Mouse (Mus musculus): Measurements from ENCODE around the gene Mtmr4. TPM values are rescaled to one million over a fixed set of nuclear protein-coding genes. Genes with fewer than 3 reads are reported as not detected.
A peak's percentile ranks its signal among the peaks of the same experiment; 100 is the strongest.

Gene Mtmr4
- polyA plus RNA-seq, 1 experiment from 2014 or later: 9.4 TPM

DNA sequence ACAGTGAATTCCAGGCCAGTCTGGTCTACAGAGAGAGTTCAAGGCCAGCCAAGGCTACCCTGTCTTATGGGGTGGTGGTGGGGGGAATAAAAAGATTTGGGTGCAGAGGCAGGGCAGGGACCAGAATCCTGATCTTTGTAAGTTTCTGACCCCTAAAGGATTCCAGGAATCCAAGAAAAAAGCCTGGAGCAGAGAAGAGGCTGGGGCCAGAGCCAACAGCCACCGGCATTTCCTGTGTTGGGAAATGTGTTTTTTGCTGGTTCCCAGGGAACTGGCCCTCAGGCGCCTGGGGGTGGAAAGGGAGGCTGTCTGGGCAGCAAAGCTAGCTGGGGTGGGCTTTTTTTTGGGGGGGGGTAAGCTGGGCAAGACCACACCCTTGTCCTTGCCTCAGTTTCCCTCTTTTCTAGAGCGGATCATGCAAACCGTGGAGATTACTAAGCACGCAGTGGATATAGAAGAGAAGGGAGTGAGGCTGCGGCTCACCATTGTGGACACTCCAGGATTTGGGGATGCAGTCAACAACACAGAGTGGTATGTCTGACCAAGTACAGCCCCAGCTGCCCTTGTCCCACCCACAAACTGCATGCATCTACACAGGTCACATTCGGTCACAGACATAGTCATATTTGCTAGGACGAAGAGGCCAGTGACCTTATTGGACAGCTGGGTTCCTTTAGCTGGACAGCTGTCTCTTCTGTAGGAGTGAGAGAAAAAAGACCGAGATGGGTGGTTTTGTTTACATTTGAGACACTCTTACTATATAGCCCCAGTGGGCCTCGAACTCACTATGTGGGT, 7.1 kb upstream of the Mtmr4 start:
- H3K9me3 ChIP-seq (ENCODE audit: control insufficient read depth, low read length): no peaks in the 10 kb centered on the region
- H3K9ac ChIP-seq (ENCODE audit: low read length): no peak overlapping the region
- H3K27ac ChIP-seq (replicated peaks): peak overlapping the region; percentile 56
- no peaks in the 10 kb centered on the region for H3K36me3 ChIP-seq (ENCODE audit: control insufficient read depth, insufficient read depth, low read length)
- 0 out of 2 replicates have a peak, but pooled peaks cover 2% of the 10 kb centered on the region for H3K4me1 ChIP-seq (replicated peaks; ENCODE audit: control insufficient read depth, insufficient read depth)
- no peaks in the 10 kb centered on the region for H3K27me3 ChIP-seq (ENCODE audit: control insufficient read depth, insufficient read depth, low read length)
- TF ChIP-seq EP300 (optimal IDR thresholded peaks at IDR 0.05) (no peak), CTCF (IDR thresholded peaks at IDR 0.05; ENCODE audit: low read depth) (no peak)
- H3K4me3 ChIP-seq (ENCODE audit: low read depth, low read length): no peak overlapping the region
- WGBS: 70% methylated on average over 9 of the region's 10 CpGs
- H3K4me2 ChIP-seq (replicated peaks; ENCODE audit: low read depth): no peak overlapping the region
- DNase-seq (ENCODE audit: low spot score) (no peak), ATAC-seq (ENCODE audit: low FRiP score, low TSS enrichment) (no peak)

GRCm38 (mm10) chr11:87587211-87587874, 4.6 kb upstream of the Mtmr4 start:
- Histone ChIP-seq H3K4me3 (ENCODE audit: low read depth, low read length) (no peak overlapping the region), H3K4me1 (replicated peaks; ENCODE audit: control insufficient read depth, insufficient read depth) (0 out of 2 replicates have a peak, but pooled peaks cover 5% of the 10 kb centered on the region), H3K9ac (ENCODE audit: low read length) (no peak overlapping the region), H3K36me3 (ENCODE audit: control insufficient read depth, insufficient read depth, low read length) (no peaks in the 10 kb centered on the region), H3K4me2 (replicated peaks; ENCODE audit: low read depth) (no peak overlapping the region), H3K9me3 (ENCODE audit: control insufficient read depth, low read length) (no peaks in the 10 kb centered on the region), H3K27me3 (ENCODE audit: control insufficient read depth, insufficient read depth, low read length) (no peaks in the 10 kb centered on the region), H3K27ac (replicated peaks) (no peak overlapping the region)
- no peak for TF ChIP-seq EP300 (optimal IDR thresholded peaks at IDR 0.05)
- no peak for TF ChIP-seq CTCF (IDR thresholded peaks at IDR 0.05; ENCODE audit: low read depth)
- 81% methylated on average over 5 of the region's 5 CpGs for WGBS
- ATAC-seq (ENCODE audit: low FRiP score, low TSS enrichment) (no peak), DNase-seq (ENCODE audit: low spot score) (no peak)

- TF ChIP-seq EP300 (optimal IDR thresholded peaks at IDR 0.05): no peak
- no peak for TF ChIP-seq CTCF (IDR thresholded peaks at IDR 0.05; ENCODE audit: low read depth)
- WGBS: 89% methylated on average over 8 of the region's 8 CpGs
- H3K27ac ChIP-seq (replicated peaks): no peak overlapping the region
- no peak for ATAC-seq (ENCODE audit: low FRiP score, low TSS enrichment)
- H3K4me1 ChIP-seq (replicated peaks; ENCODE audit: control insufficient read depth, insufficient read depth): peaks cover 5% of the 10 kb centered on the region; the same call in 1 of the 2 replicates
- H3K36me3 ChIP-seq (ENCODE audit: control insufficient read depth, insufficient read depth, low read length): no peaks in the 10 kb centered on the region
- 0 out of 2 replicates have a peak overlapping the region, but pooled peaks have one; percentile 8 for H3K9ac ChIP-seq (ENCODE audit: low read length)
- H3K9me3 ChIP-seq (ENCODE audit: control insufficient read depth, low read length): no peaks in the 10 kb centered on the region
- H3K4me2 ChIP-seq (replicated peaks; ENCODE audit: low read depth): peak overlapping the region; percentile 75; the same call in 1 of the 2 replicates
- H3K27me3 ChIP-seq (ENCODE audit: control insufficient read depth, insufficient read depth, low read length): no peaks in the 10 kb centered on the region
- no peak for DNase-seq (ENCODE audit: low spot score)
- no peak overlapping the region for H3K4me3 ChIP-seq (ENCODE audit: low read depth, low read length)
Observed at GRCm38 (mm10) chr11:87589605-87590004, 2.4 kb upstream of the Mtmr4 start.

DNA sequence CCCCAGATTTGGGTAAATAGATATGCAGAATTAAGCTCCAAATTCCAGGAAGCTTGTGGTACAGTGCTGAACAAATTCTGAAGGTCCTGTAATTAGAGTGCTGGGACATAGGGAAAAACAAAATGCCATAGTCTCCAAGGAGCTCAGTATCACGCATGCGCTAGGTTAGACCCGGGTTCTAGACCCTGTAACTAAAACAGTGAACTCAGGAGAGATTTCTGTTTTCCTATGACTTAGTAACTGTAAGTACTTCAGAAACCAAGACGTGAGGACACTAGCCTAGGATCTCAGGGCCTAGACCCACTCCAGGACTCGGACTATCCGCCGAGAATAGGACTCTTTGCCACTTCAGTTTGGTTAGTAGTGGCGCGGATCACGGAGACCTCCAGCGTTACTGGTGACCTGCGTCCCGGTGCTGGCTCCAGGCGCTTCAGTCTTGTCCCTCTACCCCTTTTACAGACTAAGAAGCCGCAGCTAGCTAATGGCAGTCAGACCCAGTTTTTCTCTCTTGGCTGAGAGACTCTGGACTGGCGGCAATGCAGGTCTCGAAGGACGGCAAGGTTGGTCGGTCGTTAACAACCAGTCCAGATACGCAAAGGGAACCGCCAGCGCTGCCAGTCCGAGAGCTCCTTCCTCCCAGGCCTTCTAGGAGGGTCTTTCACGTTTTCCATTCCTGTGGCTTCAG, 979 bp upstream of the Mtmr4 start:
- no peak for ATAC-seq (ENCODE audit: low FRiP score, low TSS enrichment)
- WGBS: under 1% methylated on average over 25 of the region's 25 CpGs

GRCm38 (mm10) chr11:87592354-87592695, 363 bp downstream of the Mtmr4 start:
- H3K36me3 ChIP-seq (ENCODE audit: control insufficient read depth, insufficient read depth, low read length): no peaks in the 10 kb centered on the region
- H3K9ac ChIP-seq (ENCODE audit: low read length): peak overlapping the region; percentile 72
- no peaks in the 10 kb centered on the region for H3K27me3 ChIP-seq (ENCODE audit: control insufficient read depth, insufficient read depth, low read length)
- peaks cover 10% of the 10 kb centered on the region for H3K4me1 ChIP-seq (replicated peaks; ENCODE audit: control insufficient read depth, insufficient read depth)
- TF ChIP-seq EP300 (optimal IDR thresholded peaks at IDR 0.05) (no peak), CTCF (IDR thresholded peaks at IDR 0.05; ENCODE audit: low read depth) (peak; percentile 50)
- H3K9me3 ChIP-seq (ENCODE audit: control insufficient read depth, low read length): no peaks in the 10 kb centered on the region
- H3K4me3 ChIP-seq (ENCODE audit: low read depth, low read length): peak overlapping the region; percentile 64
- DNase-seq (ENCODE audit: low spot score): no peak
- WGBS: 0% methylated on average over 13 of the region's 15 CpGs
- peak overlapping the region; percentile 90 for H3K27ac ChIP-seq (replicated peaks)
- ATAC-seq (ENCODE audit: low FRiP score, low TSS enrichment): no peak
- peak overlapping the region; percentile 63 for H3K4me2 ChIP-seq (replicated peaks; ENCODE audit: low read depth)

More for the DNA sequence above, 979 bp upstream of the Mtmr4 start:
- peak; percentile 47 for DNase-seq (ENCODE audit: low spot score)
- H3K27ac ChIP-seq (replicated peaks): peak overlapping the region; percentile 94
- H3K4me3 ChIP-seq (ENCODE audit: low read depth, low read length): peak overlapping the region; percentile 67
- H3K9ac ChIP-seq (ENCODE audit: low read length): peak overlapping the region; percentile 82
- H3K27me3 ChIP-seq (ENCODE audit: control insufficient read depth, insufficient read depth, low read length): no peaks in the 10 kb centered on the region
- no peaks in the 10 kb centered on the region for H3K9me3 ChIP-seq (ENCODE audit: control insufficient read depth, low read length)
- TF ChIP-seq EP300 (optimal IDR thresholded peaks at IDR 0.05): no peak
- no peak for TF ChIP-seq CTCF (IDR thresholded peaks at IDR 0.05; ENCODE audit: low read depth)
- peaks cover 8% of the 10 kb centered on the region for H3K4me1 ChIP-seq (replicated peaks; ENCODE audit: control insufficient read depth, insufficient read depth)
- peak overlapping the region; percentile 75 for H3K4me2 ChIP-seq (replicated peaks; ENCODE audit: low read depth)
- no peaks in the 10 kb centered on the region for H3K36me3 ChIP-seq (ENCODE audit: control insufficient read depth, insufficient read depth, low read length)

Measured in stomach, postnatal 0 days (tissue).